Mouse (Mus musculus) cerebellum, adult 2 months (tissue): ENCODE results near the gene Fam120a. TPM values are rescaled to one million over a fixed set of nuclear protein-coding genes. Genes with fewer than 3 reads are reported as not detected.
A peak's percentile ranks its signal among the peaks of the same experiment; 100 is the strongest.

Experiments
- DNase-seq, 2 experiments: peaks; one replicate each; pipeline ENCODE4 v3.0.0; 2021
- H3K27ac ChIP-seq: fragments of 200-500 bp; 2 replicates; pipeline ENCODE4 v1.5.1; 2012; ENCODE audit warnings: low read length, control low read depth, inconsistent platforms; ENCODE audit not compliant: insufficient read depth
- H3K27me3 ChIP-seq: fragments of 200-500 bp; 2 replicates; pipeline ENCODE4 v1.6.1; 2012; ENCODE audit warnings: inconsistent platforms, mild to moderate bottlenecking, low read length, moderate library complexity; ENCODE audit not compliant: control insufficient read depth, insufficient read depth
- H3K4me1 ChIP-seq: fragments of 200-500 bp; 2 replicates; pipeline ENCODE4 v1.6.1; 2011; ENCODE audit warnings: low read length; ENCODE audit not compliant: control insufficient read depth, insufficient read depth
- H3K4me3 ChIP-seq: fragments of 200-500 bp; replicated peaks from 2 replicates; pipeline ENCODE3; 2011; ENCODE audit warnings: mild to moderate bottlenecking, low read depth, low read length, control low read depth; ENCODE audit not compliant: insufficient read depth
- CTCF ChIP-seq: fragments of 200-500 bp; IDR thresholded peaks from 2 replicates; pipeline ENCODE4 v1.5.1; 2011; ENCODE audit warnings: low read depth, mild to moderate bottlenecking, control low read depth, low read length, moderate library complexity, borderline replicate concordance; ENCODE audit not compliant: insufficient read depth
- POLR2A ChIP-seq: fragments of 200-500 bp; IDR thresholded peaks from 2 replicates; pipeline ENCODE4 v1.6.1; 2011; ENCODE audit warnings: low read length, control low read depth, borderline replicate concordance; ENCODE audit not compliant: insufficient read depth
- WGBS: fragments of 180-500 bp; shearing (Covaris S2); methylation state at CpG from one replicate; pipeline ENCODE4 v1.1.7; 2018; 5-methylcytosine and 5-hydroxymethylcytosine counted together
- polyA plus RNA-seq: library from polyadenylated mRNA; depleted of rRNA; stranded (reverse); fragments of >200 nt; gene quantifications from 2 replicates; pipeline ENCODE4 v1.2.3, GENCODE M21; 2012; rRNA removed

Gene Fam120a
- 64.4 and 69.2 TPM in 2 replicates for polyA plus RNA-seq

- H3K4me3 ChIP-seq = peak within 1 kb of the TSS; percentile 100
- TF ChIP-seq CTCF = peak; percentile 22; the same call in 1 of the 2 replicates
- peak; percentile 69 for TF ChIP-seq POLR2A
- DNase-seq = peak; percentile 88 to 91
- peaks cover 8% of the 10 kb centered on the region for H3K4me1 ChIP-seq
- WGBS = 2% methylated on average over 109 of the region's 116 CpGs
- no peaks in the 10 kb centered on the region for H3K27me3 ChIP-seq
- peak within 1 kb of the TSS; percentile 99 for H3K27ac ChIP-seq
These were observed at the start of gene Fam120a for GRCm38 (mm10) chr13:48967956-48968749. TSS of gene Fam120a (minus strand) at chr13:48968017.

DNA sequence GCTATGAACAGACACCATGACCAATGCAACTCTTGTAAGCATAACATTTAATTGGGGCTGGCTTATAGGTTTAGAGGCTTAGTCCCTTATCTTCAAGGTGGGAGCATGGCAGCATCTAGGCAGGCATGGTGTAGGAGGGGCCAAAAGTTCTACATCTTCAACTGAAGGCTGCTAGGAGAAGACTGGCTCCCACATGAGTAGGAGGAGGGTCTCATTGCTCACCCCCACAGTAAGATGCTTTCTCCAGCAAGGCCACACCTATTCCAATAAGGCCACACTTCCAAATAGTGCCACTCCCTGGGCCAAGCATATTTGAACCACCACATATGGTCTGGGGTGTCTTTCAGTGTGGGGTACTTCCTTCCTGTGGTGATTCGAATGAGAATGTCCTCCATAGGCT lies 49.6 kb upstream of the Fam120a start:
- no peak overlapping the region for H3K27ac ChIP-seq
- no peak overlapping the region for H3K4me3 ChIP-seq
- TF ChIP-seq CTCF = no peak
- WGBS = 95% methylated on average over 1 of the region's 1 CpGs
- DNase-seq = no peak
- H3K4me1 ChIP-seq = peaks cover 11% of the 10 kb centered on the region
- H3K27me3 ChIP-seq = no peaks in the 10 kb centered on the region

DNA sequence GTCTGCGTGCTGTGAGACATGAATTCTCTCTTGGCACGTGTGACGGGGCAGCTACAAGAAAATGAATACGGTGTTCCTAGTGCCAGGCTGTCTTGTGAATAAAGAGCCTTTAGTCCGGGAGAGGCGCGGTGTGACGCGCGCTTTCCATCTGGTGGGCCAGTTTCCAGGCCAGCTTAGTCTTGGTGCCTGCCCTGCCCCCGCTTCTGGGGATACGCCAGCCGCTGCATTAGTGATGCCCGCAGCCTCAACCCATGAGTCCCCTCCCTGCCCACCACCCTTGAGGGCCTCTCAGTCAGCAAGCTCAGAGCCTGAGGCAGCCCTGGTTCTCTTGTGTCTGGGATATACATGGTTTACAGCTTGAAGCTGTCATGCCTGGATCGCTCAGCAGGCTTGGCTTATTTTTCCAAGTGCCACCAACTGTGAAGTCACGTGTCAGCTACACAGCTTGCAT lies 48.5 kb upstream of the Fam120a start:
- under 1% methylated on average over 16 of the region's 16 CpGs for WGBS
- Histone ChIP-seq H3K4me3 (peak overlapping the region; percentile 14), H3K27me3 (no peaks in the 10 kb centered on the region), H3K4me1 (peaks cover 11% of the 10 kb centered on the region), H3K27ac (peak overlapping the region; percentile 82)
- DNase-seq = peak; percentile 94 to 95
- peak; percentile 36; the same call in 1 of the 2 replicates for TF ChIP-seq POLR2A
- no peak for TF ChIP-seq CTCF

- DNase-seq = peak; percentile 42
- Histone ChIP-seq H3K4me3 (peak overlapping the region; percentile 14), H3K4me1 (peaks cover 11% of the 10 kb centered on the region), H3K27ac (peak overlapping the region; percentile 82), H3K27me3 (no peaks in the 10 kb centered on the region)
- 14% methylated on average over 30 of the region's 30 CpGs for WGBS
- TF ChIP-seq POLR2A = no peak
- no peak for TF ChIP-seq CTCF
These were observed 47.8 kb upstream of the Fam120a start for GRCm38 (mm10) chr13:49015366-49016306.

DNA sequence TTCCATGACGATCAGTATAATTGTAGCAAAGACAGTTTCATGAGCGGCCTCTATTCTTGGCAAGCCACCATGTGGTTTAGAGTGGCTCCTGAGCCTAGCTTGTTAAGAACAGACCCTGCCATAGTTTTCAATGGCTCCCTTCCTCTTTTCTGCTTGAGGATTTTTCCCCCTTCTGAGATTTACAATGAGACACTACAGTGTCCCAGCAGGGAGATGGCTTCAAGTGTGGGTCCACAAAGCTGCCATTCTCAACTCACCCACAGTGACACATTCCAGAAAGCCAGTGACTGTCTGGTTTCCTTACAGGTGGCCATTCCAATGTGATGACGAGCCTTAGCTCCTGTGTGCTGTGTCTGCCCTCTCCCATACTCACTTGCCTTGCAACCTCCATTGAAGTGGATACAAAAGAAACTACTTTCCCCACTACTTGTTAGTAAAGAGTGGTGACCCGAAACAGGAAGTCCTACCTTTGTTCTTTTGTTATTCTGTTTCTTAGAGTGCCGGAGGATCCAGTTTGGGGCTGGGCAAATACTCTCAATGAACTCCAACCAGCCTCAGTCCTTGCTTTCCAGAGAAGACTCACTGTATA lies 45.5 kb upstream of the Fam120a start:
- H3K27ac ChIP-seq = no peak overlapping the region
- peaks cover 11% of the 10 kb centered on the region for H3K4me1 ChIP-seq
- DNase-seq = no peak
- no peaks in the 10 kb centered on the region for H3K27me3 ChIP-seq
- 83% methylated on average over 5 of the region's 5 CpGs for WGBS
- TF ChIP-seq POLR2A (no peak), CTCF (no peak)
- H3K4me3 ChIP-seq = no peak overlapping the region

GRCm38 (mm10) chr13:49001691-49002090 lies 33.9 kb upstream of the Fam120a start:
- TF ChIP-seq CTCF (no peak), POLR2A (no peak)
- peaks cover 10% of the 10 kb centered on the region for H3K4me1 ChIP-seq
- H3K27me3 ChIP-seq = no peaks in the 10 kb centered on the region
- H3K27ac ChIP-seq = 0 out of 2 replicates have a peak overlapping the region, but pooled peaks have one; percentile 4
- WGBS = 7% methylated on average over 3 of the region's 3 CpGs
- H3K4me3 ChIP-seq = no peak overlapping the region
- DNase-seq = peak; percentile 89 to 96

DNA sequence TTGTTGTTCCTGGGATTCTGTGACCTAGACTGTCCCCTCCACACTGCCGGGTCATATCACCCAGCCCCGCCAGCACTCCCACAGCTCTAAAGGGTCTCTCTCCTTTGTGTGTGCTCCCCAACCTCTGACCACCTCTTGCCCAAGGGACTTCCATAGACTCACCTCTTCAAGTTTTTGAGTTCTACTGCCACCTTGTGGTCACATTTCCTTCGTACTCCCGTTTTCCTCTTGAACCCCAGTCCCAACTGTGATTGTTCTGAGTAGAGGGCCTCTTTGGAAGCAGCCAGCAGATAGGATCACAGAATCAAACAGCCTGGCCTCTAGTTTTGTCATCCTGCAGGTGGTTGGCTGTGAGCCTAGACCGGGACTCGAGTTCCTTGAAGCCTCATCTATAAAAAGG lies 30.8 kb upstream of the Fam120a start:
- Histone ChIP-seq H3K27me3 (no peaks in the 10 kb centered on the region), H3K4me3 (no peak overlapping the region), H3K27ac (no peak overlapping the region), H3K4me1 (peaks cover 10% of the 10 kb centered on the region)
- TF ChIP-seq CTCF (peak; percentile 52; the same call in 1 of the 2 replicates), POLR2A (no peak)
- peak; percentile 65 to 72 for DNase-seq
- 26% methylated on average over 6 of the region's 6 CpGs for WGBS
